Mouse (Mus musculus) neural tube, embryonic 11.5 days (tissue): ENCODE results near the gene Rgs1. TPM values are rescaled to one million over a fixed set of nuclear protein-coding genes. Genes with fewer than 3 reads are reported as not detected.

ENCODE experiments used
- ATAC-seq: fragments of 200-750 bp; cut with Nextera tagmentation; 2 replicates; pipeline ENCODE4 v1.8.0; 2017; ENCODE audit warnings: moderate number of reproducible peaks, mild to moderate bottlenecking, moderate TSS enrichment, moderate library complexity; ENCODE audit not compliant: insufficient read depth, low FRiP score, low TSS enrichment
- DNase-seq: peaks from one replicate; pipeline ENCODE4 v3.0.0-alpha.2; 2015; ENCODE audit warnings: low spot score
- H3K27ac ChIP-seq: fragments of 300-500 bp; sonication (generic); 2 replicates; pipeline ENCODE4 v1.5.1; 2014; ENCODE audit warnings: low read depth, mild to moderate bottlenecking, low read length
- H3K27me3 ChIP-seq: fragments of 300-500 bp; sonication (generic); 2 replicates; pipeline ENCODE4 v1.6.1; 2014; ENCODE audit warnings: mild to moderate bottlenecking, low read length, mixed read lengths; ENCODE audit not compliant: control insufficient read depth, insufficient read depth
- H3K36me3 ChIP-seq: fragments of 300-500 bp; sonication (generic); 2 replicates; pipeline ENCODE4 v1.6.1; 2014; ENCODE audit warnings: mild to moderate bottlenecking, low read length, moderate library complexity, mixed read lengths; ENCODE audit not compliant: control insufficient read depth, insufficient read depth
- H3K4me1 ChIP-seq: fragments of 300-500 bp; sonication (generic); 2 replicates; pipeline ENCODE4 v1.6.1; 2014; ENCODE audit warnings: low read length, mixed read lengths; ENCODE audit not compliant: control insufficient read depth, insufficient read depth
- H3K4me2 ChIP-seq: fragments of 300-500 bp; sonication (generic); 2 replicates; pipeline ENCODE4 v1.6.1; 2014; ENCODE audit warnings: low read depth, mild to moderate bottlenecking, moderate library complexity
- H3K4me3 ChIP-seq: fragments of 300-500 bp; sonication (generic); 2 replicates; pipeline ENCODE4 v1.5.1; 2014; ENCODE audit warnings: low read depth, low read length
- H3K9ac ChIP-seq: fragments of 300-500 bp; sonication (generic); 2 replicates; pipeline ENCODE4 v1.6.1; 2014; ENCODE audit warnings: mild to moderate bottlenecking, low read length
- H3K9me3 ChIP-seq: fragments of 300-500 bp; sonication (generic); 2 replicates; pipeline ENCODE4 v1.6.1; 2016; ENCODE audit warnings: low read length; ENCODE audit not compliant: control insufficient read depth
- WGBS: fragments of 180-500 bp; shearing (Covaris S2); extraction: QIAGEN DNeasy Blood & Tissue Kit; methylation state at CpG from one replicate; pipeline ENCODE4 v1.1.7; 2014; 5-methylcytosine and 5-hydroxymethylcytosine counted together
- polyA plus RNA-seq: library from polyadenylated mRNA; unstranded; fragments of >200 nt; fragmentation: Nextera tagmentation; extraction: Ambion mirVana; gene quantifications from 2 replicates; pipeline ENCODE4 v1.2.1, GENCODE M21; 2014

Rgs1 gene
- polyA plus RNA-seq, 1 experiment from 2014 or later, result not detected

- Histone ChIP-seq H3K4me3 (no peak overlapping the region), H3K9ac (no peak overlapping the region), H3K9me3 (no peaks in the 10 kb centered on the region), H3K27ac (no peak overlapping the region), H3K4me1 (no peaks in the 10 kb centered on the region), H3K36me3 (no peaks in the 10 kb centered on the region), H3K4me2 (no peak overlapping the region), H3K27me3 (no peaks in the 10 kb centered on the region)
- DNase-seq (no peak), ATAC-seq (no peak)
- WGBS, result 92% methylated on average over 2 of the region's 2 CpGs
Observed at GRCm38 (mm10) chr1:144204766-144205165, 44.3 kb downstream of the Rgs1 start.

GRCm38 (mm10) chr1:144202939-144203338 lies 46.1 kb downstream of the Rgs1 start:
- no peak for ATAC-seq
- no peak overlapping the region for H3K27ac ChIP-seq
- H3K4me1 ChIP-seq, result no peaks in the 10 kb centered on the region
- H3K4me2 ChIP-seq, result no peak overlapping the region
- H3K36me3 ChIP-seq, result no peaks in the 10 kb centered on the region
- no peaks in the 10 kb centered on the region for H3K27me3 ChIP-seq
- no peak overlapping the region for H3K9ac ChIP-seq
- no peak overlapping the region for H3K4me3 ChIP-seq
- H3K9me3 ChIP-seq, result no peaks in the 10 kb centered on the region
- 94% methylated on average over 4 of the region's 4 CpGs for WGBS
- DNase-seq, result no peak

GRCm38 (mm10) chr1:144200496-144200895 lies 48.5 kb downstream of the Rgs1 start:
- WGBS, result 76% methylated on average over 2 of the region's 2 CpGs
- Histone ChIP-seq H3K4me3 (no peak overlapping the region), H3K9ac (no peak overlapping the region), H3K4me2 (no peak overlapping the region), H3K27me3 (no peaks in the 10 kb centered on the region), H3K9me3 (no peaks in the 10 kb centered on the region), H3K36me3 (no peaks in the 10 kb centered on the region), H3K27ac (no peak overlapping the region), H3K4me1 (no peaks in the 10 kb centered on the region)
- ATAC-seq (no peak), DNase-seq (no peak)

GRCm38 (mm10) chr1:144199538-144199937 lies 49.5 kb downstream of the Rgs1 start:
- 69% methylated on average over 1 of the region's 1 CpGs for WGBS
- H3K27ac ChIP-seq, result no peak overlapping the region
- no peak overlapping the region for H3K4me2 ChIP-seq
- no peaks in the 10 kb centered on the region for H3K27me3 ChIP-seq
- DNase-seq (no peak), ATAC-seq (no peak)
- H3K9me3 ChIP-seq, result no peaks in the 10 kb centered on the region
- no peaks in the 10 kb centered on the region for H3K36me3 ChIP-seq
- no peak overlapping the region for H3K4me3 ChIP-seq
- no peaks in the 10 kb centered on the region for H3K4me1 ChIP-seq
- no peak overlapping the region for H3K9ac ChIP-seq

- Histone ChIP-seq H3K4me3 (no peak overlapping the region), H3K9me3 (no peaks in the 10 kb centered on the region), H3K4me1 (no peaks in the 10 kb centered on the region), H3K9ac (no peak overlapping the region), H3K27me3 (no peaks in the 10 kb centered on the region), H3K36me3 (no peaks in the 10 kb centered on the region), H3K27ac (no peak overlapping the region), H3K4me2 (no peak overlapping the region)
- DNase-seq (peak; percentile 35), ATAC-seq (0 out of 2 replicates have a peak, but pooled peaks have one; percentile 17)
- WGBS, result 32% methylated on average over 3 of the region's 3 CpGs
Observed at GRCm38 (mm10) chr1:144197684-144198083, 51.4 kb downstream of the Rgs1 start.

Other genes starting within 250 kb of the Rgs1 start
- 53.3 and 57.7 TPM in 2 replicates for gene Rgs2, start 245.1 kb downstream of the Rgs1 start, polyA plus RNA-seq
- 0.85 and 0.93 TPM in 2 replicates for gene Rgs13, start 71.9 kb downstream of the Rgs1 start, polyA plus RNA-seq